Mouse (Mus musculus) heart, adult 2 months (tissue): ENCODE data around the gene Baz1a.

Source experiments
- CTCF ChIP-seq: fragments of 200-600 bp; IDR thresholded peaks from 2 replicates; pipeline ENCODE4 v1.8.1; 2022; ENCODE audit warnings: antibody characterized with exemption, mild to moderate bottlenecking, moderate library complexity
- POLR2A ChIP-seq: fragments of 200-500 bp; IDR thresholded peaks from 2 replicates; pipeline ENCODE4 v1.6.1; 2011; ENCODE audit warnings: mild to moderate bottlenecking, low read depth, low read length, control low read depth; ENCODE audit not compliant: insufficient read depth

- TF ChIP-seq POLR2A (no peak), CTCF (no peak)
Measured at GRCm38 (mm10) chr12:54956457-54956856, 57.7 kb downstream of the Baz1a start.
